Mouse (Mus musculus) CH12.LX (cell line): Measurements from ENCODE around the gene H2-Q6. TPM values are rescaled to one million over a fixed set of nuclear protein-coding genes. Genes with fewer than 3 reads are reported as not detected.
"Not testable (repeated sequence)": the region's sequence is repeated elsewhere in the genome, so short reads cannot be mapped to it uniquely, and the experiment has no call there.

Experiments
- DNase-seq: peaks from one replicate; pipeline ENCODE4 v3.0.0-alpha.2; 2013; ENCODE audit errors: extremely low read depth
- H3K27ac ChIP-seq: 2 replicates; pipeline ENCODE4 v1.5.1; 2012; ENCODE audit warnings: low read depth, mild to moderate bottlenecking, control low read depth, moderate library complexity; ENCODE audit not compliant: insufficient read depth
- H3K27me3 ChIP-seq: replicated peaks from 2 replicates; pipeline ENCODE3; 2012; ENCODE audit warnings: inconsistent platforms
- H3K36me3 ChIP-seq, 2 experiments: replicated peaks in 1 of 2; 2 replicates each; pipeline versions ENCODE3 to v1.6.1; 2012; ENCODE audit warnings: inconsistent platforms in 1 of 2, low read length in 1 of 2, mild to moderate bottlenecking in 1 of 2, mixed read lengths in 1 of 2, moderate library complexity in 1 of 2; ENCODE audit not compliant: control insufficient read depth in 1 of 2, insufficient read depth in 1 of 2
- H3K4me1 ChIP-seq, 2 experiments: 2 replicates each; pipeline ENCODE4 v1.6.1; 2012; ENCODE audit warnings: inconsistent platforms in 1 of 2, moderate library complexity in 1 of 2; ENCODE audit not compliant: insufficient read depth in 2 of 2, control insufficient read depth in 1 of 2
- H3K4me2 ChIP-seq: 2 replicates; pipeline ENCODE4 v1.6.1; 2012; ENCODE audit warnings: low read depth, mild to moderate bottlenecking, control low read depth; ENCODE audit not compliant: poor library complexity, insufficient read depth, severe bottlenecking
- H3K4me3 ChIP-seq, 3 experiments: fragments of 150-350 bp in 1 of 3; sonication (generic) in 1 of 3; replicated peaks in 1 of 3; 2 replicates each; pipeline versions ENCODE3 to v1.5.1; 2011 to 2012; ENCODE audit warnings: low read depth in 2 of 3, low read length in 2 of 3, mild to moderate bottlenecking in 2 of 3, moderate library complexity in 2 of 3, control low read depth in 1 of 3, improper control_type of control experiment in 1 of 3, inconsistent platforms in 1 of 3, mixed read lengths in 1 of 3; ENCODE audit not compliant: poor library complexity in 1 of 3
- H3K79me2 ChIP-seq: replicated peaks from 2 replicates; pipeline ENCODE4 v1.6.1; 2012; ENCODE audit warnings: mild to moderate bottlenecking, moderate library complexity; ENCODE audit not compliant: control insufficient read depth, poor library complexity, insufficient read depth, severe bottlenecking; ENCODE audit errors: extremely low read depth
- H3K9ac ChIP-seq: 2 replicates; pipeline ENCODE4 v1.6.1; 2012; ENCODE audit warnings: low read depth, mild to moderate bottlenecking, control low read depth, moderate library complexity; ENCODE audit not compliant: insufficient read depth
- H3K9me3 ChIP-seq: replicated peaks from 2 replicates; pipeline ENCODE3; 2012; ENCODE audit warnings: low read length, inconsistent platforms, mixed read lengths
- CTCF ChIP-seq, 2 experiments: IDR thresholded peaks in 1 of 2; conservative IDR thresholded peaks in 1 of 2; 2 replicates each; pipeline ENCODE4 v1.5.1; 2011 to 2012; ENCODE audit warnings: low read depth in 2 of 2, low read length in 2 of 2, improper control_type of control experiment in 1 of 2, inconsistent platforms in 1 of 2, mild to moderate bottlenecking in 1 of 2, moderate library complexity in 1 of 2
- RAD21 ChIP-seq: IDR thresholded peaks from 2 replicates; pipeline ENCODE4 v1.6.1; 2011; ENCODE audit warnings: low read depth, mild to moderate bottlenecking, low read length, improper control_type of control experiment, moderate library complexity
- SMC3 ChIP-seq: IDR thresholded peaks from 2 replicates; pipeline ENCODE4 v1.6.1; 2011; ENCODE audit warnings: low read depth, low read length, improper control_type of control experiment
- dilution Hi-C: fragments of 300-500 bp; cut with MboI; formaldehyde crosslinking; loops from 2 replicates; pipeline ENCODE4 v1.14.3; 2020; ENCODE audit warnings: low sequenced_read_pairs; ENCODE audit not compliant: extremely low pct_unique_long_range_greater_than_20kb, extremely low pct_ligation_motif_present
- in situ Hi-C: fragments of 300-500 bp; cut with MboI; formaldehyde crosslinking; loops from 3 replicates; pipeline ENCODE4 v1.14.3; 2019; ENCODE audit warnings: low sequenced_read_pairs, low pct_ligation_motif_present, low pct_unique_long_range_greater_than_20kb, mixed read lengths
- polyA plus RNA-seq: library from polyadenylated mRNA; unstranded; fragments of >175 nt; gene quantifications from 2 replicates; pipeline ENCODE4 v1.2.1, GENCODE M21; 2012; ENCODE audit warnings: low read depth; ENCODE audit not compliant: insufficient read length
- total RNA-seq, 2 experiments: library from RNA; depleted of rRNA; stranded (reverse); fragments of 300-350 nt in 1 of 2; fragments of >200 nt in 1 of 2; gene quantifications; 2 replicates each; pipeline ENCODE4 v1.2.3; 2012 to 2014

H2-Q6 gene
- total and polyA plus RNA-seq, 3 experiments, result 54.3 to 122 (median 90.3) TPM

DNA sequence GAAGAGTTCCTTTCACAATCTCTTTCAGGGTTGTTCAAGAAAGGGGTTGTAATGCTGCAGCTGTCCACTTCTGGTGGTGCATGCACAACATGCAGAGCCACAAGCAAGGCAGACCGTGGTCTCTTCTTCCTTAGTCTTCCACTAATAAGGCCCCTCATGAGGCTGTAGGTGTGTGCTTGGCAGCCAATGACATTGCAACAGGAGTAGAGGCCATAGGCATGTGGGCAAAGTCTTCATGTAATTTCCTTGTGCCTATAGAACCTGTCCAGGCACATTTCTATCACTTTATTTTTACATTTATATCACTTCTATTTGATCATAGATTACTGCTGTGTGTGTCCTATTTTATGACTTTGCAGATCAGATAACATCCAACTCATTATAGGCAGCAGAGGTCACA is 33.6 kb downstream of the H2-Q6 start:
- H3K79me2 ChIP-seq, H3K27ac ChIP-seq, H3K27me3 ChIP-seq, DNase-seq, H3K9me3 ChIP-seq, H3K4me3 ChIP-seq, H3K4me2 ChIP-seq, H3K4me1 ChIP-seq, dilution Hi-C loops, H3K36me3 ChIP-seq, H3K9ac ChIP-seq: not testable (repeated sequence)
- in situ Hi-C loops, result loop anchor here (25.0 kb wide), 1 partner anchor 1471 kb away; no protein-coding TSS in a partner anchor

DNA sequence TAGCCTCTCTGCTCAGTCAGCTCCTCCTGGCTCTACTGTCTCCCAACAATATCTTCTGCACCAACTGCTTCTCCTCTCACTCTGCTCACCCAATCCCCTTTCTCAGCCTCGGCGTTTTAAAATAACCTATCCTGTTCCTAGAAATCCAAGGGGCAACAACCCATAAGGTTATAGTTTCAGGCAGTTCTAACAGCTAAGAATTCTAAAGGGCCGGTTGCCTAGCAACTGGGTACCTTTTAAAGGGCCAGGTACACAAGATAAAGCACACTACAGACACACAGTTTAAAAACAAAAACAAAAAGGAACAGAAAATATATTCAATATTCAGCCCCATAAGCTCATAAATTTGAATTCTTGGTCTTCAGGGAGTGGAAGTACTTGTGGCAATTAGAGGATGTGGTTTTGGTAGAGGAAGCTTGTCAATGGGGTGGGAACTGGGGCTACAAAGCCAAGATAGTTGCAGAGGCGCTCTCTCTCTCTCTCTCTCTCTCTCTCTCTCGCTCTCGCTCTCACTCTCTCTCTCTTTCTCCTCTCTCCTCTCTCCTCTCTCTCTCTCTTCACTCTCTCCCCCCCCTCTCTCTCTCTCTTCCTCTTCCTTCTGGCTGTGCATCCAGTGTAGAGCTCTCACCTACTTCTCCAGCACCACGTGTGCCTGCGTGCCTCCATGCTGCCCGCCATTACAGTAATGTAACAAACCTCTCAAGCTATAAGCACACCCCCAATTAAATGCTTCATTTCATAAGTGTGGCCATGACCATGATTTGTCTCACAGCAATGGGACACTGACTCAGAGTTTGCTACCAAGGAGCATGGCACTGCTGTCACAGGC is 36.1 kb downstream of the H2-Q6 start:
- H3K36me3 ChIP-seq, result not testable (repeated sequence)

DNA sequence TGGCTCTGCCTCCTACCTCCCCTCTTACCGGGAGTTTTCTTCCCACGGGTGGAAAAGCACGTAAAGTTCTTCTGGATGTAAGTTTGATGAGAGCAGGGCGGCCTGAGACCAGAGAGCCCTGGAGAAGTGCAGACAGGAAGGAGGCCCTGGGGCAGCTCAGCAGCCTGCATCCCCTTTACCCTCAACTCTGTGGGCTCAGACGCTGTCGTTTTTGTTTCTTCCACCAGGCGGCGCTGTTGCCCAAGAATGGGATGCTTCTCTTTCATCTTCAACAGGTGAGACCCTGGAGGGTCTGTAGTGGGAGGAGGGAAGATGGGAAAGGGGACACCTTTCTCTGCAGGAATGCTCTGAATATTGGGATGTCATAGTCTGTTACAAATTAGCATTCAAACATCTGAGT is 41.0 kb downstream of the H2-Q6 start:
- dilution Hi-C loops, H3K36me3 ChIP-seq, H3K4me1 ChIP-seq, H3K79me2 ChIP-seq, H3K9me3 ChIP-seq, H3K27me3 ChIP-seq, DNase-seq, H3K4me3 ChIP-seq, H3K27ac ChIP-seq, H3K4me2 ChIP-seq, H3K9ac ChIP-seq: not testable (repeated sequence)
- TF ChIP-seq RAD21, result peak; percentile 12
- TF ChIP-seq CTCF (conservative IDR thresholded peaks at IDR 0.05 in 1 of 2, IDR thresholded peaks at IDR 0.05 in 1 of 2; ENCODE audit: low read depth in 2 of 2, low read length in 2 of 2), result peak; percentile 49 to 51
- peak; percentile 26 for TF ChIP-seq SMC3
- in situ Hi-C loops, result loop anchor here (25.0 kb wide), 1 partner anchor 1478 kb away; no protein-coding TSS in a partner anchor

More for the DNA sequence above, 36.1 kb downstream of the H2-Q6 start:
- H3K4me2 ChIP-seq, H3K27me3 ChIP-seq, H3K27ac ChIP-seq, H3K4me3 ChIP-seq, H3K9ac ChIP-seq, H3K4me1 ChIP-seq, DNase-seq, dilution Hi-C loops, H3K9me3 ChIP-seq, H3K79me2 ChIP-seq: not testable (repeated sequence)
- in situ Hi-C loops, result loop anchor here (25.0 kb wide), 1 partner anchor 1473 kb away; no protein-coding TSS in a partner anchor

DNA sequence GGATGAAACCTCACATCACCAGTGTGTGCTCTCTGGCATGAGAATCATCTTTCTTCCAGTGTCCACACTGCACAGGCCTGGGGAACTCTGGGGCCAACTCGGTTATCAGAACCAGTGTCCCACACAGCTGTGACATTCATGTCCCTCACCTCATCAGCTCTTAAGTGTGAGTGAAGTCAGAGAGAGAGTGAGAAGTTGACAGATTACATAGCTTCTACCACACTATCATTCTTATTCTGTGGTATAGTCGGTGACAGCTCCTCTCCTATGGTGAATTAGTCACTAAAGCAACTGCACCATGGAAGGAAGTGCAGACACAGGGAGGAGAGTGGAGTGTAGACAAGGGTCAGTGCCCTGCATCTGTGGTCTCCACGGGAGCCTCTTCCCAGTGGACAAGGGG is 44.3 kb downstream of the H2-Q6 start:
- dilution Hi-C loops, H3K36me3 ChIP-seq, H3K9me3 ChIP-seq, H3K4me3 ChIP-seq, H3K27ac ChIP-seq, H3K4me1 ChIP-seq, H3K27me3 ChIP-seq, H3K79me2 ChIP-seq, H3K4me2 ChIP-seq, H3K9ac ChIP-seq, DNase-seq: not testable (repeated sequence)
- in situ Hi-C loops, result loop anchor here (25.0 kb wide), 1 partner anchor 1482 kb away; no protein-coding TSS in a partner anchor
